Mouse (Mus musculus) CH12.LX (cell line): ENCODE measurements around the gene Htra1. TPM values are rescaled to one million over a fixed set of nuclear protein-coding genes. Genes with fewer than 3 reads are reported as not detected.

Experiments
- DNase-seq: peaks from one replicate; pipeline ENCODE4 v3.0.0-alpha.2; 2013; ENCODE audit errors: extremely low read depth
- H3K27ac ChIP-seq: 2 replicates; pipeline ENCODE4 v1.5.1; 2012; ENCODE audit warnings: low read depth, mild to moderate bottlenecking, control low read depth, moderate library complexity; ENCODE audit not compliant: insufficient read depth
- H3K27me3 ChIP-seq: replicated peaks from 2 replicates; pipeline ENCODE3; 2012; ENCODE audit warnings: inconsistent platforms
- H3K36me3 ChIP-seq, 2 experiments: replicated peaks in 1 of 2; 2 replicates each; pipeline versions ENCODE3 to v1.6.1; 2012; ENCODE audit warnings: inconsistent platforms in 1 of 2, low read length in 1 of 2, mild to moderate bottlenecking in 1 of 2, mixed read lengths in 1 of 2, moderate library complexity in 1 of 2; ENCODE audit not compliant: control insufficient read depth in 1 of 2, insufficient read depth in 1 of 2
- H3K4me1 ChIP-seq, 2 experiments: 2 replicates each; pipeline ENCODE4 v1.6.1; 2012; ENCODE audit warnings: inconsistent platforms in 1 of 2, moderate library complexity in 1 of 2; ENCODE audit not compliant: insufficient read depth in 2 of 2, control insufficient read depth in 1 of 2
- H3K4me2 ChIP-seq: 2 replicates; pipeline ENCODE4 v1.6.1; 2012; ENCODE audit warnings: low read depth, mild to moderate bottlenecking, control low read depth; ENCODE audit not compliant: poor library complexity, insufficient read depth, severe bottlenecking
- H3K4me3 ChIP-seq, 3 experiments: fragments of 150-350 bp in 1 of 3; sonication (generic) in 1 of 3; replicated peaks in 1 of 3; 2 replicates each; pipeline versions ENCODE3 to v1.5.1; 2011 to 2012; ENCODE audit warnings: low read depth in 2 of 3, low read length in 2 of 3, mild to moderate bottlenecking in 2 of 3, moderate library complexity in 2 of 3, control low read depth in 1 of 3, improper control_type of control experiment in 1 of 3, inconsistent platforms in 1 of 3, mixed read lengths in 1 of 3; ENCODE audit not compliant: poor library complexity in 1 of 3
- H3K79me2 ChIP-seq: replicated peaks from 2 replicates; pipeline ENCODE4 v1.6.1; 2012; ENCODE audit warnings: mild to moderate bottlenecking, moderate library complexity; ENCODE audit not compliant: control insufficient read depth, poor library complexity, insufficient read depth, severe bottlenecking; ENCODE audit errors: extremely low read depth
- H3K9ac ChIP-seq: 2 replicates; pipeline ENCODE4 v1.6.1; 2012; ENCODE audit warnings: low read depth, mild to moderate bottlenecking, control low read depth, moderate library complexity; ENCODE audit not compliant: insufficient read depth
- H3K9me3 ChIP-seq: replicated peaks from 2 replicates; pipeline ENCODE3; 2012; ENCODE audit warnings: low read length, inconsistent platforms, mixed read lengths
- BHLHE40 ChIP-seq: IDR thresholded peaks from 2 replicates; pipeline ENCODE4 v1.6.1; 2011; ENCODE audit warnings: mild to moderate bottlenecking, low read depth, low read length, improper control_type of control experiment
- CHD2 ChIP-seq: IDR thresholded peaks from 2 replicates; pipeline ENCODE4 v1.6.1; 2011; ENCODE audit warnings: low read length, improper control_type of control experiment
- CTCF ChIP-seq, 2 experiments: IDR thresholded peaks in 1 of 2; conservative IDR thresholded peaks in 1 of 2; 2 replicates each; pipeline ENCODE4 v1.5.1; 2011 to 2012; ENCODE audit warnings: low read depth in 2 of 2, low read length in 2 of 2, improper control_type of control experiment in 1 of 2, inconsistent platforms in 1 of 2, mild to moderate bottlenecking in 1 of 2, moderate library complexity in 1 of 2
- E2F4 ChIP-seq: IDR thresholded peaks from 2 replicates; pipeline ENCODE4 v1.6.1; 2011; ENCODE audit warnings: low read depth, low read length, improper control_type of control experiment; ENCODE audit not compliant: insufficient replicate concordance
- ELF1 ChIP-seq: IDR thresholded peaks from 2 replicates; pipeline ENCODE4 v1.6.1; 2014; ENCODE audit warnings: low read depth, mild to moderate bottlenecking, inconsistent platforms, low read length, improper control_type of control experiment
- ETS1 ChIP-seq: conservative IDR thresholded peaks from 2 replicates; pipeline ENCODE4 v1.6.1; 2012; ENCODE audit warnings: low read depth, mild to moderate bottlenecking, inconsistent platforms, low read length, improper control_type of control experiment, moderate library complexity
- HCFC1 ChIP-seq: IDR thresholded peaks from 2 replicates; pipeline ENCODE4 v1.6.1; 2012; ENCODE audit warnings: low read depth, mild to moderate bottlenecking, inconsistent platforms, low read length, improper control_type of control experiment
- IRF4 ChIP-seq: IDR thresholded peaks from 2 replicates; pipeline ENCODE4 v1.6.1; 2014; ENCODE audit warnings: low read depth, mild to moderate bottlenecking, inconsistent platforms, low read length, improper control_type of control experiment
- JUN ChIP-seq: IDR thresholded peaks from 2 replicates; pipeline ENCODE4 v1.6.1; 2011; ENCODE audit warnings: low read depth, mild to moderate bottlenecking, low read length, improper control_type of control experiment, moderate library complexity; ENCODE audit not compliant: insufficient read depth
- JUND ChIP-seq: conservative IDR thresholded peaks from 2 replicates; pipeline ENCODE4 v1.6.1; 2011; ENCODE audit warnings: low read depth, low read length, improper control_type of control experiment
- KAT2A ChIP-seq: IDR thresholded peaks from 2 replicates; pipeline ENCODE4 v1.6.1; 2012; ENCODE audit warnings: low read length, improper control_type of control experiment, inconsistent platforms; ENCODE audit not compliant: insufficient replicate concordance
- MAZ ChIP-seq: IDR thresholded peaks from 2 replicates; pipeline ENCODE4 v1.6.1; 2012; ENCODE audit warnings: low read depth, mild to moderate bottlenecking, inconsistent platforms, low read length, improper control_type of control experiment, moderate library complexity
- MXI1 ChIP-seq: IDR thresholded peaks from 2 replicates; pipeline ENCODE4 v1.6.1; 2011; ENCODE audit warnings: mild to moderate bottlenecking, low read depth, low read length, improper control_type of control experiment
- MYC ChIP-seq: IDR thresholded peaks from 2 replicates; pipeline ENCODE4 v1.6.1; 2011; ENCODE audit warnings: low read depth, mild to moderate bottlenecking, improper control_type of control experiment, low read length
- NELFE ChIP-seq: IDR thresholded peaks from 2 replicates; pipeline ENCODE4 v1.6.1; 2011; ENCODE audit warnings: low read depth, low read length, improper control_type of control experiment
- NRF1 ChIP-seq: IDR thresholded peaks from 2 replicates; pipeline ENCODE4 v1.6.1; 2014; ENCODE audit warnings: low read depth, mild to moderate bottlenecking, inconsistent platforms, low read length, improper control_type of control experiment, moderate library complexity
- PAX5 ChIP-seq: IDR thresholded peaks from 2 replicates; pipeline ENCODE4 v1.6.1; 2012; ENCODE audit warnings: low read length, inconsistent platforms, mixed read lengths
- POLR2AphosphoS2 ChIP-seq: IDR thresholded peaks from 2 replicates; pipeline ENCODE4 v1.6.1; 2011; ENCODE audit warnings: low read depth, low read length, improper control_type of control experiment
- RCOR1 ChIP-seq: conservative IDR thresholded peaks from 2 replicates; pipeline ENCODE4 v1.6.1; 2012; ENCODE audit warnings: low read depth, mild to moderate bottlenecking, inconsistent platforms, low read length, improper control_type of control experiment
- SMC3 ChIP-seq: IDR thresholded peaks from 2 replicates; pipeline ENCODE4 v1.6.1; 2011; ENCODE audit warnings: low read depth, low read length, improper control_type of control experiment
- TBP ChIP-seq: conservative IDR thresholded peaks from 2 replicates; pipeline ENCODE4 v1.6.1; 2011; ENCODE audit warnings: low read depth, low read length, improper control_type of control experiment
- TCF12 ChIP-seq: IDR thresholded peaks from 2 replicates; pipeline ENCODE4 v1.6.1; 2014; ENCODE audit warnings: low read depth, mild to moderate bottlenecking, inconsistent platforms, low read length, improper control_type of control experiment
- UBTF ChIP-seq: IDR thresholded peaks from 2 replicates; pipeline ENCODE4 v1.6.1; 2012; ENCODE audit warnings: low read depth, mild to moderate bottlenecking, inconsistent platforms, low read length, improper control_type of control experiment, moderate library complexity
- ZC3H11A ChIP-seq: IDR thresholded peaks from 2 replicates; pipeline ENCODE4 v1.6.1; 2012; ENCODE audit warnings: low read depth, mild to moderate bottlenecking, inconsistent platforms, low read length, improper control_type of control experiment
- ZKSCAN1 ChIP-seq: IDR thresholded peaks from 2 replicates; pipeline ENCODE4 v1.6.1; 2012; ENCODE audit warnings: low read depth, inconsistent platforms, low read length, improper control_type of control experiment, borderline replicate concordance
- ZMIZ1 ChIP-seq: IDR thresholded peaks from 2 replicates; pipeline ENCODE4 v1.6.1; 2012; ENCODE audit warnings: low read depth, mild to moderate bottlenecking, inconsistent platforms, low read length, improper control_type of control experiment
- ZNF384 ChIP-seq: IDR thresholded peaks from 2 replicates; pipeline ENCODE4 v1.6.1; 2012; ENCODE audit warnings: low read depth, low read length, improper control_type of control experiment, inconsistent platforms
- dilution Hi-C: fragments of 300-500 bp; cut with MboI; formaldehyde crosslinking; loops from 2 replicates; pipeline ENCODE4 v1.14.3; 2020; ENCODE audit warnings: low sequenced_read_pairs; ENCODE audit not compliant: extremely low pct_unique_long_range_greater_than_20kb, extremely low pct_ligation_motif_present
- in situ Hi-C: fragments of 300-500 bp; cut with MboI; formaldehyde crosslinking; loops from 3 replicates; pipeline ENCODE4 v1.14.3; 2019; ENCODE audit warnings: low sequenced_read_pairs, low pct_ligation_motif_present, low pct_unique_long_range_greater_than_20kb, mixed read lengths
- polyA plus RNA-seq: library from polyadenylated mRNA; unstranded; fragments of >175 nt; gene quantifications from 2 replicates; pipeline ENCODE4 v1.2.1, GENCODE M21; 2012; ENCODE audit warnings: low read depth; ENCODE audit not compliant: insufficient read length
- total RNA-seq, 2 experiments: library from RNA; depleted of rRNA; stranded (reverse); fragments of 300-350 nt in 1 of 2; fragments of >200 nt in 1 of 2; gene quantifications; 2 replicates each; pipeline ENCODE4 v1.2.3; 2012 to 2014

Gene Htra1
- total and polyA plus RNA-seq, 3 experiments: not detected

DNA sequence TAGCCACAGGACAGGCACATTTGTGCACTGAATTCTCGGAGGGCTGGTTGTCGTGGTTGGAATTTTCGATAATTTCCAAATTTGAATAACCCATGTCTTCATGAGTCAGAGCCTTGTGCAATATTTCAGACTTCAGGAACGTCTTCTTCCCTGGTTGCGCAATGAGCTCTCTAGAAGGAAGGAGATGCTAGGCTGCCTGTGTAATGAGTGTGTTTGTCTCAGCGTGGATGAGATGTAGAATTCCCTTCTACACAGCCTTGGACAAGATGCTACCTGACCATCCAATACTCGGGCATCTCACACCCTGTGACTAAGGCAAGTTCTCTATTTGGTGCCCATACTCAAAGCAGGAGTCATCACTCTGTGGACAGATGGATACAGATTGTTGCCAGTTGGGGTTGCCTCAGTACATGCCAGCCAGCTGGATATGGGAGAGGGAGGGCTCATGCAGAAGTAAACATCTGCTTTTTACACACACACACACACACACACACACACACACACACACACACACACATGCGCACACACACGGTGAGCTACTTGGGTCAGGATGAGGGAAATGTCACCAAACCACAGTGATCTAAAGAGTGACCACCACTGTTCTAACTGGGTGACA, 7.5 kb downstream of the Htra1 start:
- Histone ChIP-seq H3K9ac (no peak overlapping the region), H3K4me3 (no peak overlapping the region), H3K27me3 (peaks cover 94% of the 10 kb centered on the region), H3K36me3 (no peaks in the 10 kb centered on the region), H3K27ac (no peak overlapping the region), H3K79me2 (no peaks in the 10 kb centered on the region), H3K4me2 (no peak overlapping the region), H3K9me3 (no peaks in the 10 kb centered on the region), H3K4me1 (no peaks in the 10 kb centered on the region)
- in situ Hi-C loops (no loop called here), dilution Hi-C loops (no loop called here)
- DNase-seq: no peak
- no peak for TF ChIP-seq ELF1
- TF ChIP-seq TCF12: no peak
- TF ChIP-seq BHLHE40: no peak
- no peak for TF ChIP-seq MYC
- TF ChIP-seq SMC3: no peak
- TF ChIP-seq POLR2AphosphoS2: no peak
- no peak for TF ChIP-seq UBTF
- TF ChIP-seq HCFC1: no peak
- no peak for TF ChIP-seq NELFE
- TF ChIP-seq KAT2A: no peak
- TF ChIP-seq E2F4: no peak
- no peak for TF ChIP-seq RCOR1
- TF ChIP-seq CHD2: no peak
- no peak for TF ChIP-seq ZC3H11A
- no peak for TF ChIP-seq JUND
- TF ChIP-seq ZKSCAN1: no peak
- TF ChIP-seq IRF4: no peak
- no peak for TF ChIP-seq TBP
- TF ChIP-seq CTCF (conservative IDR thresholded peaks at IDR 0.05 in 1 of 2, IDR thresholded peaks at IDR 0.05 in 1 of 2; ENCODE audit: low read depth in 2 of 2, low read length in 2 of 2): no peak
- no peak for TF ChIP-seq PAX5

DNA sequence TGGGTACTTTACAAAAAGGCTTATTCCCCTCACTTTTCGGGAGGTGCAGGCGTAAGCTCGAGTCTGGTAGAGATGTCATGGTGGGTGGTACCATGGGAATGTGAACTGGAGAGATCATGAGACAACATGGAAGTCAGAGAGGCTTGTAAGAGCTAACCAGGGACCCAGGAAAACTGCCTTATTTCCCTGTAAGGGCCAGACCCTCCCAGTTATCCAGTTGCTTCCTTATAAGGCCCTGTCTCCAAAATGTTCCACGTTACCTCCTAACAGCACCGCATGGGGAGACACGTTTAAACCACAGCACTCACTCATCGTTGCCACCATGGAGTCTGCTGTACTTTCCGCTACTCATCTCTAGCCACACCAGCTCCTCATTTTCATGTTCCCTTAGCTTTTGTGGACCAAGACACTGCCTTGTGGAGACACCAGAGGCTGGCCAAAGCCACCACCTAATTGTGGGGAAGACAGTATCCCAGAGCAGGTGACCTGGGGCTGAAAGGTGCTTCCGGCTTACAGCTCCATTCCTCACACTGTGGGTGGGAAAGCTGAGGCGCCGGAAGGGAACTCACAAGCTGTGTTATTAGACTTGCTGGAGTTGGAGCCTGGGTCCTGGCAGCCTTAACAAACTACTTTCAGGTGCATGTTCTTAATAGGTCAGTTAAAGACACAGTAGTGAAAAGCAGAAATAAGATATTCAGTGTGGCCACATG, 9.0 kb downstream of the Htra1 start:
- H3K27me3 ChIP-seq: peaks cover 92% of the 10 kb centered on the region
- DNase-seq: no peak
- no peak for TF ChIP-seq ZMIZ1
- TF ChIP-seq ZNF384: no peak
- TF ChIP-seq MYC: no peak
- no peak for TF ChIP-seq KAT2A
- no peak for TF ChIP-seq UBTF
- no peak for TF ChIP-seq PAX5
- TF ChIP-seq ELF1: no peak
- TF ChIP-seq JUND: no peak
- no peak for TF ChIP-seq MXI1
- TF ChIP-seq MAZ: no peak
- no peak for TF ChIP-seq JUN
- no peak for TF ChIP-seq IRF4
- no peak for TF ChIP-seq ZKSCAN1
- no peak for TF ChIP-seq NRF1
- TF ChIP-seq CHD2: no peak
- TF ChIP-seq ETS1: no peak
- TF ChIP-seq CTCF (conservative IDR thresholded peaks at IDR 0.05 in 1 of 2, IDR thresholded peaks at IDR 0.05 in 1 of 2; ENCODE audit: low read depth in 2 of 2, low read length in 2 of 2): no peak
- in situ Hi-C loops: no loop called here
- no peak overlapping the region for H3K4me3 ChIP-seq
- H3K36me3 ChIP-seq: no peaks in the 10 kb centered on the region
- no peak overlapping the region for H3K9ac ChIP-seq
- no peak overlapping the region for H3K4me2 ChIP-seq
- peaks cover 0 to 3% of the 10 kb centered on the region in 2 experiments; a peak in 1 of 4 replicates for H3K4me1 ChIP-seq
- H3K9me3 ChIP-seq: no peaks in the 10 kb centered on the region
- H3K79me2 ChIP-seq: no peaks in the 10 kb centered on the region
- H3K27ac ChIP-seq: no peak overlapping the region
- dilution Hi-C loops: no loop called here
